10 mouse cellular contexts compared by ENCODE assay signal in the genomic region with DNA sequence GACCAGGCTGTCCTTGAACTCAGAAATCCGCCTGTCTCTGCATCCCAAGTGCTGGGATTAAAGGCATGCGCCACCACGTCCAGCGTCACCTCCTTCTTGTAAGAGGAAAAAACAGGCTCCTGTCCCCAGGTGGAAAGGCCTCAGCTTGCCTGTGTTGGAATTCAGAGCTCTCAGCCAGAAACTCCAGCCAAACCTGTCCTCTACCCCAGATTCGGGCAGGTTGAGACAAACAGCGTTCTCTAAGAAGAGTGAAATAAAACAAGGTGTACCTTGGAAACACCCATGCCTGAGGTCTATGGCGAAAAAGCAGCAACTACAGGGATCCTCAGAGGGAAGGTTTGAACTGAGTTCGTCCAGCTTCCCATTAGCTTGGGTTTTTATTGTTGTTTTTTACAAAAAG.
"Had no signal": no experiment of that assay in that cellular context is flagged by ENCODE, and none has a peak within 500 bp of the region (broad histone marks: within the 10 kb centered on the region; RNA-seq: fewer than 3 reads in every experiment).

No protein-coding gene starts in this region.

- H3K9me3 ChIP-seq: limb, embryonic 12.5 days; midbrain, embryonic 12.5 days had no signal

- H3K27me3 ChIP-seq: limb, embryonic 12.5 days; midbrain, embryonic 12.5 days had no signal

- DNase-seq: kidney, postnatal 10 days; layer of hippocampus, adult 9-11 months; layer of hippocampus, postnatal 36 days; lung, adult 18-20 months; right cerebral cortex, adult 18-20 months; right cerebral cortex, postnatal 25 days; thymus, postnatal 4 days had no signal

- H3K36me3 ChIP-seq: limb, embryonic 12.5 days; midbrain, embryonic 12.5 days had no signal

- H3K4me1 ChIP-seq: midbrain, embryonic 12.5 days had no signal

- H3K4me3 ChIP-seq: limb, embryonic 12.5 days; midbrain, embryonic 12.5 days had no signal

- H3K27ac ChIP-seq: limb, embryonic 12.5 days; liver, embryonic 14.5 days; midbrain, embryonic 12.5 days had no signal
